Mouse (Mus musculus): ENCODE results near the gene Tmem117. TPM values are rescaled to one million over a fixed set of nuclear protein-coding genes. Genes with fewer than 3 reads are reported as not detected.

Gene Tmem117
- total and polyA plus RNA-seq, 3 experiments, result 3.0 to 12.6 (median 12.5) TPM

GRCm38 (mm10) chr15:95137018-95137810 lies 508.2 kb downstream of the Tmem117 start:
- 65% methylated on average over 10 of the region's 10 CpGs for WGBS
- DNase-seq, result no peak
- H3K9ac ChIP-seq (ENCODE audit: low read depth, low read length), result no peak overlapping the region
- no peak overlapping the region for H3K4me3 ChIP-seq
- no peaks in the 10 kb centered on the region for H3K79me2 ChIP-seq (replicated peaks; ENCODE audit: control insufficient read depth, insufficient read depth, low read length)
- no peak overlapping the region for H3K27ac ChIP-seq
- intact Hi-C loops (cut with DNase I), result no loop called here
- no peaks in the 10 kb centered on the region for H3K4me1 ChIP-seq (ENCODE audit: control insufficient read depth, insufficient read depth, low read length)
- no peaks in the 10 kb centered on the region for H3K36me3 ChIP-seq (ENCODE audit: control insufficient read depth, insufficient read depth, low read length)
- no peak for TF ChIP-seq POLR2A (IDR thresholded peaks at IDR 0.05; ENCODE audit: insufficient read depth, low read depth, low read length)
- TF ChIP-seq CTCF (IDR thresholded peaks at IDR 0.05), result no peak
- no peak for TF ChIP-seq EP300 (IDR thresholded peaks at IDR 0.05; ENCODE audit: insufficient read depth, low read depth, low read length)
- H3K27me3 ChIP-seq (ENCODE audit: control insufficient read depth, insufficient read depth, low read length), result no peaks in the 10 kb centered on the region

GRCm38 (mm10) chr15:95138709-95139409 lies 509.8 kb downstream of the Tmem117 start:
- Histone ChIP-seq H3K79me2 (replicated peaks; ENCODE audit: control insufficient read depth, insufficient read depth, low read length) (no peaks in the 10 kb centered on the region), H3K4me3 (no peak overlapping the region), H3K9ac (ENCODE audit: low read depth, low read length) (no peak overlapping the region), H3K27ac (no peak overlapping the region), H3K36me3 (ENCODE audit: control insufficient read depth, insufficient read depth, low read length) (no peaks in the 10 kb centered on the region), H3K27me3 (ENCODE audit: control insufficient read depth, insufficient read depth, low read length) (no peaks in the 10 kb centered on the region), H3K4me1 (ENCODE audit: control insufficient read depth, insufficient read depth, low read length) (no peaks in the 10 kb centered on the region)
- 59% methylated on average over 12 of the region's 12 CpGs for WGBS
- intact Hi-C loops (cut with DNase I), result no loop called here
- no peak for DNase-seq
- no peak for TF ChIP-seq POLR2A (IDR thresholded peaks at IDR 0.05; ENCODE audit: insufficient read depth, low read depth, low read length)
- TF ChIP-seq EP300 (IDR thresholded peaks at IDR 0.05; ENCODE audit: insufficient read depth, low read depth, low read length), result no peak
- no peak for TF ChIP-seq CTCF (IDR thresholded peaks at IDR 0.05)

- no peak overlapping the region for H3K4me3 ChIP-seq
- intact Hi-C loops (cut with DNase I), result no loop called here
- no peaks in the 10 kb centered on the region for H3K36me3 ChIP-seq (ENCODE audit: control insufficient read depth, insufficient read depth, low read length)
- no peak for DNase-seq
- H3K27me3 ChIP-seq (ENCODE audit: control insufficient read depth, insufficient read depth, low read length), result no peaks in the 10 kb centered on the region
- H3K27ac ChIP-seq, result no peak overlapping the region
- H3K79me2 ChIP-seq (replicated peaks; ENCODE audit: control insufficient read depth, insufficient read depth, low read length), result no peaks in the 10 kb centered on the region
- H3K9ac ChIP-seq (ENCODE audit: low read depth, low read length), result no peak overlapping the region
- WGBS, result 54% methylated on average over 2 of the region's 2 CpGs
- no peaks in the 10 kb centered on the region for H3K4me1 ChIP-seq (ENCODE audit: control insufficient read depth, insufficient read depth, low read length)
- TF ChIP-seq POLR2A (IDR thresholded peaks at IDR 0.05; ENCODE audit: insufficient read depth, low read depth, low read length) (no peak), CTCF (IDR thresholded peaks at IDR 0.05) (no peak), EP300 (IDR thresholded peaks at IDR 0.05; ENCODE audit: insufficient read depth, low read depth, low read length) (no peak)
These were observed 515.1 kb downstream of the Tmem117 start for GRCm38 (mm10) chr15:95144131-95144530.

- H3K4me3 ChIP-seq, result no peak overlapping the region
- H3K4me1 ChIP-seq (ENCODE audit: control insufficient read depth, insufficient read depth, low read length), result no peaks in the 10 kb centered on the region
- H3K36me3 ChIP-seq (ENCODE audit: control insufficient read depth, insufficient read depth, low read length), result no peaks in the 10 kb centered on the region
- H3K9ac ChIP-seq (ENCODE audit: low read depth, low read length), result no peak overlapping the region
- 67% methylated on average over 2 of the region's 2 CpGs for WGBS
- intact Hi-C loops (cut with DNase I), result no loop called here
- TF ChIP-seq CTCF (IDR thresholded peaks at IDR 0.05) (no peak), EP300 (IDR thresholded peaks at IDR 0.05; ENCODE audit: insufficient read depth, low read depth, low read length) (no peak), POLR2A (IDR thresholded peaks at IDR 0.05; ENCODE audit: insufficient read depth, low read depth, low read length) (no peak)
- H3K27me3 ChIP-seq (ENCODE audit: control insufficient read depth, insufficient read depth, low read length), result no peaks in the 10 kb centered on the region
- DNase-seq, result no peak
- no peak overlapping the region for H3K27ac ChIP-seq
- no peaks in the 10 kb centered on the region for H3K79me2 ChIP-seq (replicated peaks; ENCODE audit: control insufficient read depth, insufficient read depth, low read length)
These were observed 516.1 kb downstream of the Tmem117 start for GRCm38 (mm10) chr15:95145118-95145517.

Other genes with a start within 250 kb of the Tmem117 start
- gene Adamts20, start 163.8 kb upstream of the Tmem117 start, total RNA-seq (2021), result under 1 TPM; 0.08 to 0.09 TPM
- 0.16 and 0.29 TPM in 2 replicates for gene Adamts20, start 163.8 kb upstream of the Tmem117 start, polyA plus RNA-seq (2012; rRNA removed)
- gene Pus7l, start 85.7 kb upstream of the Tmem117 start, total RNA-seq (2021), result 1 to 10 TPM; 1.3 to 2.0 TPM
- gene Pus7l, start 85.7 kb upstream of the Tmem117 start, polyA plus RNA-seq (2012; rRNA removed), result 1.3 TPM in 2 replicates
- gene Irak4, start 85.6 kb upstream of the Tmem117 start, total RNA-seq (2021), result 1 to 10 TPM; 5.5 to 5.9 TPM
- 2.6 and 3.3 TPM in 2 replicates for gene Irak4, start 85.6 kb upstream of the Tmem117 start, polyA plus RNA-seq (2012; rRNA removed)
- gene Twf1, start 39.3 kb upstream of the Tmem117 start, total RNA-seq (2021), result 10 to 100 TPM; 12.8 to 18.1 TPM
- 10.1 and 16.0 TPM in 2 replicates for gene Twf1, start 39.3 kb upstream of the Tmem117 start, polyA plus RNA-seq (2012; rRNA removed)

All from heart, adult 2 months (tissue).